Mouse (Mus musculus): Measurements from ENCODE around the gene Olfr434. TPM values are rescaled to one million over a fixed set of nuclear protein-coding genes. Genes with fewer than 3 reads are reported as not detected.

Gene Olfr434
- polyA plus RNA-seq, 1 experiment from 2014 or later: not detected

DNA sequence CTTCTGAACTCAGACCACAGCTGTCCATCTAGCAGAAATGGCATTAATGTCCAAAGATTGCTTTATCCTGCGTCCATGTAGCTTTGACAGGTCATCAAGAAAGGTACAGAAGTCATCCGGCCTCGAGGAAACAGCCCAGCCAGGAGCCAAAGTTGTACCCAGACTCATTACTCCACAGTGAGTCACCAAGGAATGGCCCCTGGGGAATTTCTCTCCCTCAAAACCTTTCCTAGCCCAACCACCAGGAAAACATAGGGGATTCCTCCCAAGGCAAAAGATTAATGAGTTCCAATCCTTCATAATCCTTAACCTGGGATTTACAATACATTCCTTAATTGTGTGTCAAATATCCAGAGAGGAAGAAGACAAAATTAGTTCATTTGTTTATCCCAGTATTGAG is 34.6 kb downstream of the Olfr434 start:
- no peak for ATAC-seq (ENCODE audit: borderline replicate concordance, extremely low read depth, low FRiP score, low TSS enrichment)
- Histone ChIP-seq H3K27ac (no peak overlapping the region), H3K9me3 (no peaks in the 10 kb centered on the region), H3K4me2 (no peak overlapping the region), H3K4me3 (no peak overlapping the region), H3K9ac (no peak overlapping the region), H3K36me3 (no peaks in the 10 kb centered on the region), H3K27me3 (no peaks in the 10 kb centered on the region), H3K4me1 (no peaks in the 10 kb centered on the region)
- WGBS: 64% methylated on average over 3 of the region's 3 CpGs

GRCm38 (mm10) chr6:43252994-43253393 is 40.2 kb downstream of the Olfr434 start:
- no peak overlapping the region for H3K9ac ChIP-seq
- H3K36me3 ChIP-seq: no peaks in the 10 kb centered on the region
- H3K4me2 ChIP-seq: no peak overlapping the region
- no peaks in the 10 kb centered on the region for H3K9me3 ChIP-seq
- no peak overlapping the region for H3K4me3 ChIP-seq
- 43% methylated on average over 1 of the region's 1 CpGs for WGBS
- ATAC-seq (ENCODE audit: borderline replicate concordance, extremely low read depth, low FRiP score, low TSS enrichment): no peak
- no peak overlapping the region for H3K27ac ChIP-seq
- no peaks in the 10 kb centered on the region for H3K27me3 ChIP-seq
- no peaks in the 10 kb centered on the region for H3K4me1 ChIP-seq

- Histone ChIP-seq H3K27ac (no peak overlapping the region), H3K9me3 (no peaks in the 10 kb centered on the region), H3K9ac (no peak overlapping the region), H3K4me3 (no peak overlapping the region), H3K4me2 (no peak overlapping the region), H3K36me3 (no peaks in the 10 kb centered on the region), H3K27me3 (no peaks in the 10 kb centered on the region), H3K4me1 (no peaks in the 10 kb centered on the region)
- WGBS: 62% methylated on average over 7 of the region's 7 CpGs
- no peak for ATAC-seq (ENCODE audit: borderline replicate concordance, extremely low read depth, low FRiP score, low TSS enrichment)
These were observed 41.5 kb downstream of the Olfr434 start for GRCm38 (mm10) chr6:43254193-43254926.

- Histone ChIP-seq H3K36me3 (peaks cover 3% of the 10 kb centered on the region; the same call in 1 of the 2 replicates), H3K9ac (no peak overlapping the region), H3K27ac (no peak overlapping the region), H3K4me1 (peaks cover 9% of the 10 kb centered on the region), H3K27me3 (no peaks in the 10 kb centered on the region), H3K4me2 (no peak overlapping the region), H3K9me3 (no peaks in the 10 kb centered on the region), H3K4me3 (no peak overlapping the region)
- 57% methylated on average over 2 of the region's 2 CpGs for WGBS
- ATAC-seq (ENCODE audit: borderline replicate concordance, extremely low read depth, low FRiP score, low TSS enrichment): no peak
These were observed 47.9 kb downstream of the Olfr434 start for GRCm38 (mm10) chr6:43260756-43261155.

GRCm38 (mm10) chr6:43265363-43266041 is 52.7 kb downstream of the Olfr434 start, which contains the start of gene Arhgef5:
TSS of gene Arhgef5 (plus strand) at chr6:43265582.
- peak within 1 kb of the TSS; percentile 80 for H3K4me2 ChIP-seq
- H3K27ac ChIP-seq: peak within 1 kb of the TSS; percentile 87
- H3K9ac ChIP-seq: peak within 1 kb of the TSS; percentile 81
- no peaks in the 10 kb centered on the region for H3K9me3 ChIP-seq
- peaks cover 17% of the 10 kb centered on the region for H3K4me1 ChIP-seq
- ATAC-seq (ENCODE audit: borderline replicate concordance, extremely low read depth, low FRiP score, low TSS enrichment): peak; percentile 89
- under 1% methylated on average over 41 of the region's 48 CpGs for WGBS
- H3K36me3 ChIP-seq: peaks cover 3% of the 10 kb centered on the region; the same call in 1 of the 2 replicates
- H3K27me3 ChIP-seq: no peaks in the 10 kb centered on the region
- H3K4me3 ChIP-seq: peak within 1 kb of the TSS; percentile 70

GRCm38 (mm10) chr6:43266356-43266755 is 53.5 kb downstream of the Olfr434 start:
- Histone ChIP-seq H3K9ac (peak overlapping the region; percentile 81), H3K4me2 (peak overlapping the region; percentile 80), H3K4me3 (peak overlapping the region; percentile 70), H3K27ac (peak overlapping the region; percentile 87), H3K9me3 (no peaks in the 10 kb centered on the region), H3K4me1 (peaks cover 17% of the 10 kb centered on the region), H3K27me3 (no peaks in the 10 kb centered on the region), H3K36me3 (peaks cover 3% of the 10 kb centered on the region; the same call in 1 of the 2 replicates)
- 0% methylated on average over 8 of the region's 8 CpGs for WGBS
- ATAC-seq (ENCODE audit: borderline replicate concordance, extremely low read depth, low FRiP score, low TSS enrichment): peak; percentile 74; the same call in 1 of the 2 replicates

Other genes starting within 250 kb of the Olfr434 start
- gene Olfr441, start 106.7 kb upstream of the Olfr434 start, polyA plus RNA-seq (2015; fragmentation: Nextera tagmentation; extraction: Ambion mirVana): not detected in 2 replicates
- not detected in 2 replicates for gene Olfr237-ps1, start 66.5 kb upstream of the Olfr434 start, polyA plus RNA-seq (2015; fragmentation: Nextera tagmentation; extraction: Ambion mirVana)
- gene Olfr437, start 49.7 kb upstream of the Olfr434 start, polyA plus RNA-seq (2015; fragmentation: Nextera tagmentation; extraction: Ambion mirVana): not detected in 2 replicates
- gene Olfr13, start 40.9 kb upstream of the Olfr434 start, polyA plus RNA-seq (2015; fragmentation: Nextera tagmentation; extraction: Ambion mirVana): not detected in 2 replicates
- not detected in 2 replicates for gene Olfr435, start 15.9 kb upstream of the Olfr434 start, polyA plus RNA-seq (2015; fragmentation: Nextera tagmentation; extraction: Ambion mirVana)
- gene Olfr47, start 18.5 kb downstream of the Olfr434 start, polyA plus RNA-seq (2015; fragmentation: Nextera tagmentation; extraction: Ambion mirVana): not detected in 2 replicates
- gene Arhgef5, start 52.6 kb downstream of the Olfr434 start, polyA plus RNA-seq (2015; fragmentation: Nextera tagmentation; extraction: Ambion mirVana): 18.5 and 21.5 TPM in 2 replicates
- gene Nobox, start 96.5 kb downstream of the Olfr434 start, polyA plus RNA-seq (2015; fragmentation: Nextera tagmentation; extraction: Ambion mirVana): 0.20 TPM in 1 of 2 replicates, not detected in the other